Mouse (Mus musculus) urinary bladder, postnatal 0 days (tissue): ENCODE results near the gene Hist1h2ah. TPM values are rescaled to one million over a fixed set of nuclear protein-coding genes. Genes with fewer than 3 reads are reported as not detected.

Experiments used
- microRNA-seq: library from miRNA; unstranded; fragments of <30 nt; microRNA quantifications from one replicate; pipeline ENCODE4, GENCODE M21; 2016
- polyA plus RNA-seq: library from polyadenylated mRNA; unstranded; fragments of >200 nt; fragmentation: Nextera tagmentation; extraction: Ambion mirVana; gene quantifications from 2 replicates; pipeline ENCODE4 v1.2.1, GENCODE M21; 2015

Gene Hist1h2ah
- polyA plus RNA-seq, result 2.2 TPM in 1 of 2 replicates, not detected in the other

GRCm38 (mm10) chr13:22035267-22036148, at the start of gene Hist1h2ah, which contains the start of gene Hist1h2bk:
TSS of gene Hist1h2ah (minus strand) at chr13:22035568.
TSS of gene Hist1h2bk (plus strand) at chr13:22035870.

GRCm38 (mm10) chr13:22084140-22084539, 48.8 kb upstream of the Hist1h2ah start, which contains the start of gene Vmn1r188:
TSS of gene Vmn1r188 (plus strand) at chr13:22084440.

GRCm38 (mm10) chr13:22042568-22043502, 7.5 kb upstream of the Hist1h2ah start, which contains the start of the genes Hist1h2ag and Hist1h2bj:
TSS of gene Hist1h2ag (minus strand) at chr13:22042944.
TSS of gene Hist1h2bj (plus strand) at chr13:22043214.

GRCm38 (mm10) chr13:22041142-22041536, 5.8 kb upstream of the Hist1h2ah start, which contains the start of gene Hist1h4i:
TSS of gene Hist1h4i (minus strand) at chr13:22041362.

GRCm38 (mm10) chr13:22009642-22010041, 25.7 kb downstream of the Hist1h2ah start, which contains the start of gene Prss16:
TSS of gene Prss16 (minus strand) at chr13:22009742.

Small RNA genes within 50 kb of the gene (microRNA-seq; reads per million reads assigned to microRNA genes)
- gene Gm26300 (not detected), gene Gm44390 (not detected), gene Gm44486 (not detected)

Other genes with a start within 250 kb of the Hist1h2ah start
- 1.5 and 4.1 TPM in 2 replicates for gene Hist1h2an, start 248.3 kb downstream of the Hist1h2ah start, polyA plus RNA-seq
- gene Hist1h2bp, start 248.1 kb downstream of the Hist1h2ah start, polyA plus RNA-seq, result 0.54 TPM in 1 of 2 replicates, not detected in the other
- gene Hist1h2bq, start 225.4 kb downstream of the Hist1h2ah start, polyA plus RNA-seq, result 3.9 and 5.8 TPM in 2 replicates
- 3.7 TPM in 1 of 2 replicates, not detected in the other for gene Hist1h2ao, start 225.1 kb downstream of the Hist1h2ah start, polyA plus RNA-seq
- gene Hist1h4m, start 223.8 kb downstream of the Hist1h2ah start, polyA plus RNA-seq, result not detected in 2 replicates
- 8.8 and 12.8 TPM in 2 replicates for gene Hist1h4n, start 203.4 kb downstream of the Hist1h2ah start, polyA plus RNA-seq
- 721 and 1,071 TPM in 2 replicates for gene Hist1h2ap, start 202.1 kb downstream of the Hist1h2ah start, polyA plus RNA-seq
- gene Hist1h2br, start 201.8 kb downstream of the Hist1h2ah start, polyA plus RNA-seq, result 3.3 and 6.2 TPM in 2 replicates
- 1.1 and 1.2 TPM in 2 replicates for gene Zfp184, start 90.5 kb downstream of the Hist1h2ah start, polyA plus RNA-seq
- 0.17 TPM in 1 of 2 replicates, not detected in the other for gene Pom121l2, start 54.4 kb downstream of the Hist1h2ah start, polyA plus RNA-seq
- 0.35 and 0.80 TPM in 2 replicates for gene Prss16, start 25.8 kb downstream of the Hist1h2ah start, polyA plus RNA-seq
- 0.92 and 1.3 TPM in 2 replicates for gene Hist1h2bk, start 302 bp upstream of the Hist1h2ah start, polyA plus RNA-seq
- 4.6 and 7.5 TPM in 2 replicates for gene Hist1h4i, start 5.8 kb upstream of the Hist1h2ah start, polyA plus RNA-seq
- 8.4 and 8.8 TPM in 2 replicates for gene Hist1h2ag, start 7.4 kb upstream of the Hist1h2ah start, polyA plus RNA-seq
- 1.8 and 2.4 TPM in 2 replicates for gene Hist1h2bj, start 7.6 kb upstream of the Hist1h2ah start, polyA plus RNA-seq
- not detected in 2 replicates for gene Vmn1r188, start 48.9 kb upstream of the Hist1h2ah start, polyA plus RNA-seq
- not detected in 2 replicates for gene Vmn1r189, start 70.3 kb upstream of the Hist1h2ah start, polyA plus RNA-seq
- not detected in 2 replicates for gene Vmn1r191, start 148.4 kb upstream of the Hist1h2ah start, polyA plus RNA-seq
- not detected in 2 replicates for gene Vmn1r192, start 155.6 kb upstream of the Hist1h2ah start, polyA plus RNA-seq
- gene Vmn1r193, start 187.6 kb upstream of the Hist1h2ah start, polyA plus RNA-seq, result not detected in 2 replicates
- gene Vmn1r194, start 208.6 kb upstream of the Hist1h2ah start, polyA plus RNA-seq, result not detected in 2 replicates
- not detected in 2 replicates for gene Vmn1r195, start 235.0 kb upstream of the Hist1h2ah start, polyA plus RNA-seq